Mouse (Mus musculus): ENCODE measurements around the gene Lrpprc.

GRCm38 (mm10) chr17:84780321-84780720 is 10.3 kb downstream of the Lrpprc start:
- TF ChIP-seq CTCF (IDR thresholded peaks at IDR 0.05; ENCODE audit: borderline replicate concordance, insufficient read depth, low read depth, low read length) (no peak), POLR2A (IDR thresholded peaks at IDR 0.05; ENCODE audit: borderline replicate concordance, insufficient read depth, low read length) (no peak)

All from cerebellum, adult 2 months (tissue).